Mouse (Mus musculus) adrenal gland, adult 18-20 months (tissue): Measurements from ENCODE around the gene Gpbp1. TPM values are rescaled to one million over a fixed set of nuclear protein-coding genes. Genes with fewer than 3 reads are reported as not detected.
A peak's percentile ranks its signal among the peaks of the same experiment; 100 is the strongest.

Source experiments
- DNase-seq, 2 experiments: peaks; one replicate each; pipeline ENCODE4 v3.0.0; 2021 to 2022; ENCODE audit warnings: low spot score in 2 of 2
- long read RNA-seq, 2 experiments: library from polyadenylated mRNA; stranded (forward); transcript quantifications; one replicate each; pipeline ENCODE4 v2.0.0; 2021
- total RNA-seq, 2 experiments: library from RNA; stranded (reverse); gene quantifications; 1 replicate in 1 of 2; 2 replicates in 1 of 2; pipeline ENCODE4 v1.2.3; 2021

Gene Gpbp1
- 10 to 100 TPM; 93.7 to 98.4 TPM for total RNA-seq
- long read RNA-seq, experiment 1, transcript Gpbp1-202 (12 exons, 3,299 nt) = major isoform, 48 of 95 reads
- long read RNA-seq, experiment 1, transcript Gpbp1-201 (13 exons, 3,694 nt) = minor isoform, 33 of 95 reads
- long read RNA-seq, experiment 1, partial matches to known transcripts = 2 of 95 reads
- long read RNA-seq, experiment 1, other reads (novel, unspliced or antisense) = 12 of 95 reads
- long read RNA-seq, experiment 2, transcript Gpbp1-201 (13 exons, 3,694 nt) = minor isoform, 47 of 169 reads
- long read RNA-seq, experiment 2, transcript Gpbp1-202 (12 exons, 3,299 nt) = major isoform, 99 of 169 reads
- long read RNA-seq, experiment 2, partial matches to known transcripts = 10 of 169 reads
- long read RNA-seq, experiment 2, other reads (novel, unspliced or antisense) = 13 of 169 reads

DNA sequence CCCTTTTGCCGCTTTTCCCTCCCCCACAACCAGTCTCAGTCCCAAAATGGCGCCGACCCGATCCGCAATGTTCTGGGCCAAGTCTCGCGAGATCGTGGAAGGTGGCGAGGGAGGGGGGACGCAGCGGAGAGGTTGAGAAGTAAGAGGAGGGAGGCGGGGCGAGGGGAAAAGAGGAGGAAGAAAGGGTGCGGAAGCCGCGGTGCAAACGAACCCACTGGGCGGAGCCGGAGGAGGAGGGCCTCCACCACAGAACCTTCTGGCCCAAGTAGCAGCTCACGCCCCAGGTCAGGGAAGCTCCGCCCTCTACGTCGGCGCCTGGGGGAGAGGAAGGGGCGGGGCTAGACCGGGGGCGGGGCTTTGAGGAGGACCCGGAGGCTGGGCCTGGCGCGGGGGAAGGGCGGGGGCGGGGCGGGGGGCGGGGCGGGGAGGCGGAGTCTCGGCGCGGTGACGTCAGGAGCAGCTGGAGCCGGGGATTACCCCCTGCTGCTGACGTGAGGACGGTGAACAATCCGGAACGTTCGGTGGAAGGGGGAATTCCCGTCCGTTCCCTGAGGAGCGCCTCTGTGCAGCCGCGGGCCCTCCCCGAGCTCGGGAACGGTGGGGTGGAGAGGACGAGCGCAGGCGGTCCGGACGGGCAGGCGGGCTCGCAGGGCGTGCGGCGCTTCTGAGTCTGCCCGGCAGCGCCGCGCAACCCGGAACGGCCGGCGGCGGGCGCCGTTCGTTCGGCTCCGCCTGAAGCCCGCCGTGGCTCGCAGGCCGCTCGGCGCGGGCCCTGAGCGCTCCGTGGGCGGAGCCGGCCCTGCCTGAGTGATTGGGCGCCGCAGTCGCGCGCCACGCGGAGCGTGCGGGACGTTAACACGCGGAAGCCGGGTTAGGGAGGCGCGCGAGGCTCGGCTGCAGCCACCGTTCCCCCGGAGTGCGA is at the start of gene Gpbp1:
TSS of gene Gpbp1 (minus strand) at position 310 of the 922 bp plus-strand sequence.
- DNase-seq = peak; percentile 99

DNA sequence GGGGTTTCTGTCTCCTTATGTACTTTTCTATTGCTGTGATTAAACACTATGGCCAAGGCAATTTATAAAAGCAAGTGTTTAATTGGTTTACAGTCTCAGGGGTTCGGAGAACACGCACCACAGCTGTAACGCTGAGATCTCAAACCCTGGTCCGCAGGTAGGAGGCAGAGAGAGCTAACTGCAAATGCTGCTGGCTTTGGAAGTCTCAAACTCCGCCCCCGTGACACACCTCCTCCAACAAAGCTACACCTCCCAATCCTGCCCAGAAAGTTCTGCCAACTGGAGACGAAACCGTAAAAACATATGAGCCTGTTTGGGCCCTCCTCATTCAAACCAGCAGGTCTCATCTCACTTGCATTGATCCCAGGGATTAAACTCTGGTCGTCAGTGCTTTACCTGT is 47.8 kb upstream of the Gpbp1 start:
- no peak for DNase-seq

DNA sequence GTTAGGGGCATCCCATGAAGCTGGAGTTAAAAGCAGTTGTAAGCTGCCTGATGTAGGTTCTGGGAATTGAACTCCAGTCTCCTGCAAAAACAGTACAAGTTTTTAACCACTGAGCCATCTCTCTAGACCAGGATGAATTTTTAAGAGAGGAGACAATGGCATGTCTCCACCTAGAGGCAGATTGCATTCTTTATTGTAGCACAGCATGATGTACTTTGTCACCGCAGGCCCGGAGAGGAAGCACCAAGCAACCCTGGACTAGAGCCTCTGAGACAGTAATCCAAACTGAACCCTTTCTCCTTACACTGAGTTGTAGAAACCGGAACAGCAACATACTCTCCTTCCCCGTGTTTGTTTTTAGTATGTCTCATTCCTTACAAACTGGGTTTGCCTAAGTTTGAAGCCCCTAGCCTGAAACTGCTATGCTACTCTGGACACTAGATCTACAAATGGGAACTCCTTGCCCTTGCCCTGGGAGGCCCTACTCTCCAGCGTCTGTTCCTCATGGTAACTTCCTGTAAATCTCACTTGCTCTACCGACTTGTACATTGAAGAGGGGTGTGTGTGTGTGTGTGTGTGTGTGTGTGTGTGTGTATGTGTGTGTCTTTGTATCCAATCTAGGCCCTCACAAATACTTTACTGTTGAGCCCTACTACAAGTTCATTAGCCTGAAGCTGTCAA is 46.4 kb upstream of the Gpbp1 start:
- no peak for DNase-seq

DNA sequence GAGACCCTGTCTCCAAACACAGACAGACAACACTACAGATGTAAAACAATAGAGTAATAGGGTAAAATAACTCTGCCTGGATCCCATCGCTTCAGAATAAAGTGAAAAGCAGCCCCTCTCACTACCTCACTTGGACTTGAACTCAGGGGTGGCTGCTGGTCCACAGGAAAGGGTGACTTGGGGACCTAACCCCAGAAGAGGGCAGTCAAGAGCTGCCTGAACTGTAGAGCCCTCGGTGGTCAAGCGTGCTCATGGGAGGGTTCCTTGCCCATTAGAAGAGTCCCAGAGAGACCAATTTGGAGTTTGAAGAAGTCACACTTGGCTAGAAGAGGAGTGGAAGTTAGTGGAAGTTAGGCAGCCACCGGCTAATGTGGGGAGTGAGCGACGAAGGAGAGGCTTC is 44.2 kb upstream of the Gpbp1 start:
- no peak for DNase-seq

DNA sequence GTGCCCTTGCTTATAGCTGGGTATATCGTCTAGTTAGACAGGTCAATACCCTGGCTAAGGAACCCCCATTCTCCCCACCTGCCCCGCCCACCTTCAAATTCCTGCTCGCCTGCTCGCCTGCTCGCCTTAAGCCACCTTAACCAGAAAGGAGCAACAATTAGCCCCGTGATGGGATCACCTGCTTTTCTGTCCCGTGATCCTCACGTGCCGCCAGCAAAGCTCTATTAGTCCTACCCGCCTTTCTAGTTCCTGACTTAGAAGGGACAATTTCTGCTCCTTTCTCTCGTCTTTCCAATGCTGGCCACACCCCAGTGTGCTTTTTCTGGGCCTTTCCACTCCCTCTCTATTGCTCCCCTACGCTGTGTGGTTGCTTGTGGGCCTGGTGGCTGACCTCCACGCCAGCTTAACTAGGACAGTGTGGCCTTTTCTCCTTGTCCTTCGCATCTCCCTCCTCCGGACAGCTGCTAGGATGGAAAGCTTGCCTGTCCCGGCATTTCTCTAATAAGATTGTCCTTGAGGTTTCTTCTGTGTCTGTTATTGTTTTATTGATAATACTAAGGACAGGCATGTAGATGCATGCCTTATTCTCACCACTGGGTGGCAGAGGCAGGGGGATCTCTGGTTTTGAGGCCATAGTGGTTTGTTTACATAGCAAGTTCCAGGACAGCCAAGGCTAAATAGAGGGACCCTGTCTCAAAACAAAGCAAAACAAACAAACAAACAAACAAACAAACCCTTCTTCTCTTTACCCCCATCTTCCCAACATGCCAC is 42.5 kb upstream of the Gpbp1 start:
- no peak for DNase-seq

DNA sequence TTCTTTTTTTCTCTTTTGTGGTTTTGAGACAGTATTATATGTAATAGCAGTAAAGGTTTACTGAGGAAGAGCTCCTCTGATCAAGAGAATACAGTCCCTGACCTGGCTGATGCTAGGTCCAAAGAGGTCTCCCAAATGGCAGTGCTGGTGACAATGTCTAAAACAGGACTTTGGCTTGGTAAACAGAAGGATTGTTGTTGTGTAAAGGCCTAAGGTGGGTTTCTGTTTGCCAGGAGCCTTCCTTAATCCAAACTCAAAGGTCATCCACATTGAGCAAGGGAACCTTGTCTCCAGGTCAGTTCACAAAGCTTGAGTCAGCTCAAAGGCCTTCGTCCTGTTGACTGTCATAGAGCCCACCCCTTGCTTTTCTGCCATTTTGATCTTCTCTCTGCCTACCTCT is 41.8 kb upstream of the Gpbp1 start:
- no peak for DNase-seq

DNA sequence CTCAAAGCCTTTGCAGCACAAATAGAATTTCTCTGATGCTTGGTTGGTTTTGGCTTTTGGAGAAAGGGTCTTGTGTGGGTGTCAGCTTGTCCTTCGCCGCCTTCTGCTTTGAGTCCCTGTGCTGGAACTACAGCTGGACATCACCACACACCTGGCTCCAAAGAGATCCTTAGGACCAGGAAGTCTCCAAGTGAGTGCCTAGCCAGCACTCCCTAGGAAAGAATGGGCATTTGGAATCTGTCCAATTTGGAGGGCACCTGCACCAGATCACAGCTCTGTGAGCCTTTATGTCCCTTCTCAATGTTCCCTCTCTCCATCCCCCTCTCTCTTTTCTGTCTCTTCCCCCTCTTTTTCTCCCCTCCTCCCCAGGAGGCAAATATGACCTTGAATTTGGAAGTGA is 34.4 kb upstream of the Gpbp1 start:
- no peak for DNase-seq

DNA sequence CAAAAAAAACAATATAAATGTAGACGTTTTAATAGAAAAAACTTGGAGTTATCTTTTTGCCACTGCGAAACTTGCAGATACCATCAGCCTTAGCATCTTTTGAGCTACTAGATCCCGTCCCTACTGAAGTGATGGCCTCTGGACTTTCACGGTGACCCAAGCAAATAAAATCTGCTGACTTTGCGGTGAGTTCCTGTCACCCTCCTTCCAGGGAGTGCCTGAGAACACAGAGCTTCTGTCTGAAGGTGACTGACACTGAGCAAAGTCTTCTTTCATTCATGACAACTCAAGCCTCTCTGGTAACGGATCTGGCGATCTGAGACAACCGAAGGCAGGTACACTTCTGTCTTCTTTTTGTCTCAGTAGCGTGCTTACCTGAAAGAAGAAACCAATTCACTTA is 32.4 kb upstream of the Gpbp1 start:
- no peak for DNase-seq

DNA sequence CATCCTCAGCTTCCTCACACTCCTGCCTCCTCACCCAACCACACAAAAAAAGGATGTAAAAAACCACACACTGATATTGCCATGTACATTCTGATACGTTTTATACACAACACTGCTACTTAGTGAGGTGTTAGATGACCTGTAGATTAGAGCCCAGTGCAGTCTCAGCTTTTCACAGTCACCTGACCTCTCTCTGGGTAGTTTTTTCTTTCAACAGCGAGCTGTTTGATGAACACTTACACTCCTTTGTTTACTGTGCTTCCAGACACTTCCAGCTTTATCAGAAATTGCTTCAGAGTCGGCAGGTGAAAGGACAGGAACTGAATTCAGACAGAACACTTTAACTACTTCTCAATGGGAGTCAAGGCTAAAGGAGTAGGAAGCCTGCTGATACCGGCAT is 30.5 kb upstream of the Gpbp1 start:
- DNase-seq = no peak

DNA sequence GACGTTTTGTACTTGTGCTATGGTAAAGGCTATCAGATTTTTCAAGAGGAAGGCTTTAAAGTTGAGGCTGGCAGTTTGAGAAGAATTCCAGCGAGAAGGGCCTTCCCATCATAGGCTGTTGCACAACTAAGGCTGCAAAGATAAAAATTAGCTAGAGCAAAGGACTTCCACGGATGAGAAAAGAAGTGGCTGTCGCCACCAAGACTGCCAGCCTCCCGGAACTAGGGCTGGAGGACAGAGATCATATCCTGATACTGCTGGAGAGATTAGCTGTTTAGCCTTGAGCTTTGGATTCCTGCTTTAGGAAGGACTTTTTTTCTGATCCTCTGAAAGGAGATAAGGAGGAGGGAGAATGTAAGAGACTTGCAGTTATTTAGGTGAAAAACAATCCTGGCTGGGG is 28.4 kb upstream of the Gpbp1 start:
- no peak for DNase-seq

DNA sequence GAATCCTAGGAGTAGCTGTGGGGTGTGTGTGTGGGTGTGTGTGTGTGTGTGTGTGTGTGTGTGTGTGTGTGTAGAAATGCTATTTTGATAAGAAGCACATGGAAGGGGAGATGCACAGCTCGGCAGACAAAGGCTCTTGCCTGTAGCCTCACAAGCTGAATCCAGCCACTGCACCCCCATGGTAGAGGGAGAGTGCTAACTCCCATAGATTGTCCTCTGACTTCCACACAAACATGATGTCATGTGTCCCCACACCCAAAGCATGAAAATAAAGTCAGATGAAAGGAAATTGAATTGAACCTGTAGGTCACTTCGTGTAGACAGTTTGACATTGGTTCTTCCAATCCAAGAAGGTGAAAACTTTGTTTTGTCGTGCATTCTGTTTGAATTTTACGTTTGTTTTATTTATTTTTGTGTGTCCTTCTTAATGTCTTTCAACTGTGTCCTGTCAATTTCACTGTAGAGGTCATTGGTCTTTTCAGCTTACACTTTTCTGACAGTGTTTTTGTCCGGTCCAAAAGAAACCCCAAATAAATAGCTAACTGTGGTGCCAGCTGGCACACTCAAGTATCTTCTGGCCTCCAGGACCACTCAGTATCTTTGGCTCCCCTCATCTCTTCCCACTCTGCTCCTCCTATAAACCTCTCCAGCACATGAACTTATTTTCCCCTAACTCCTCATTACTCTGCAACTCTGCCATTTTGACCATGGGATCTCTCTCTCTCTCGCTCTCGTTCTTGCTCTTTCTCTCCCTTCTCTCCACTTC is 26.7 kb upstream of the Gpbp1 start:
- DNase-seq = no peak

DNA sequence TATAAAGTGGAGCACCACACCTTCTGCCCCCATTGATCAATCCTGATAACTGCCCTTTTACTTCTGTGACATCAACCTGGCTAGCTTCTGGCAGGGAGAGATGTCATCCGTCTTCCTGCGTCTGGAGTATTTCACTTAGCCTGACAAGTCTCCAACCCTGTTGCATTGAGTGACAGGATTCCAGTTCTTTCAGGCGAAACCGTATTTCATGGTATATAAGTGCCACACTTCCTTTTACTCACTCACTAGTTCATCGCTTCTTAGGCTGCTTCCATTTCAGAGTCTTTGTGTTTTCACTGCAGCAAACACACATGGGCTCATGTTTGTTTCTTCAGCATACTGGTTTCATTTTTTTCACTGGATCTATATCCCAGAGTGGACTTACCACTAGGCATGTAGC is 19.5 kb upstream of the Gpbp1 start:
- DNase-seq = no peak

DNA sequence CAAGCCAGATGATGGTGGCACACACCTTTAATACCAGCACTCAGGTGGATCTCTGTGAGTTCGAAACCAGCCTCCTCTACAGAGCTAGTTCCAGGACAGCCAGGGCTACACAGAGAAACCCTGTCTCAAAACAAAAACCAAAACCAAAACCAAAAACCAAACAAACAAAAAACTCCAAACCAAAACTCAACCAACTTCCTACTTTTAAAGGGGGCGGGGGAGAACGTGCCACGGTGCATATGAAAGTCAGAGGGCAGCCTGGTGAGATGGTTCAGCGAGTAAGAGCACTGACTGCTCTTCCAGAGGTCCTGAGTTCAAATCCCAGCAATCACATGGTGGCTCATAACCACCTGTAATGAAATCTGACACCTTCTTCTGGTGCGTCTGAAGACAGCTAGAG is 18.7 kb upstream of the Gpbp1 start:
- no peak for DNase-seq

DNA sequence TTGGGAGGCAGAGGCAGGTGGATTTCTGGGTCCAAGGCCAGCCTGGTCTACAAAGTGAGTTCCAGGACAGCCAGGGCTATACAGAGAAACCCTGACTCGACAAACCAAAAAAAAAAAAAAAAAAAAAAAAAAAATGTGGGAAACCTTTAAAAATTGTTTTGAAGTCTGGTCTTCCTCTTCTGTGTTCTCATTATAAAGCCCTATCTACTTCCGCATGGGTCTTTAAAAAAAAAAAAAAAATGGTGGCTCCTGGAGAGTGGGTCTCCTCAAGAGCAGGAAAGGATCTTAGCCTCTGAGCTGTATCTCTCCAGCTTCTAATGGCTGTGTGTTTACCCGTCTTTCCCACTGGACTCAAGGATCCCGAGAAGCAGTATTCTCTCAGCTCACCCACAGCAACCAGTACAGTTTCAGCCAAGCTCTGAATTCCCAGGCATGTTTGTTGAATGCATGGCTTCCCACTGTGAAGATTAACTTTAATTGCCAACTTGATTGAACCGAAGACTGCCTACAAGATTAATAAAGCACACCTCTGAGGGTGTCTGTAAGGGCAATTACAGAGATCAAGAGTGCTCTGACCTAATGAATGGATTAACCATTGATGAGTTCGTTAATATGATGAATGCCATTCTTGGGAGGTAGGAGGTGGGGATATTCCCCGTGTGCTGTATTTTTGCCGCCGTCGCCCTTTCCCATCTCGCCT is 4.6 kb upstream of the Gpbp1 start:
- peak in 1 of 2 experiments; percentile 7 for DNase-seq

DNA sequence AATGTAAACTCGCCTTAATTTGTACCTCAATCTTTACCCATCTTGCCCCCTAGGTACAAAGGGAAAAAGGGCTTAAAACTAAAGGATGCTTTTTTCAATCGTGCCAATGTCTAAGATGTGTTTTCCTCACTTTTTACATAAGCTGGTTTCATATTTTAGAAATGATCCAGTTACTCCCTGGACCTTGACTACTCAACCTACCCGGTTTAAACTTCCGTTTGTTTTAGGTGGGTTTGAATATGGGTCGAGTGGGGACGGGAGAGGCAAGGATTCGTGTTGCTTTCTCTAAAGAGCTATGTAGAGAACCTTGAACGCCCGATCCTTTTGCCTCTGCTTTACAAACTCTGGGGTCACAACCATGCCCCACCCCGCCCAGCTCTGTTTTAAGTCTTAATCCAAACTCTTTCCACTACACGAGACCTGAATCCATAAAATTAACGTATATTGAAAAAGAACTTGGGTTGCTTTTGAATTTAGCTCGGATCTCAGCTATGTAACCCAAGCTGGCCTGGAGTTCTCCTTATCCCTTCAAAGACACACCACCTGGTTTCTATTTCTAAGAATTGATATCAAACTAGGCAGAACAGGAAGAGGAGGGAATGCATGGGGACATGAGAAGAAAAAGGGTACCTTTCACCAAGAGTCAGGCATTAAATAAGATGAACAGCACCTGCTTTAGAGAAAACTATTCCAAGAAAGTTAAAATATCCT is 1.3 kb upstream of the Gpbp1 start:
- no peak for DNase-seq

DNA sequence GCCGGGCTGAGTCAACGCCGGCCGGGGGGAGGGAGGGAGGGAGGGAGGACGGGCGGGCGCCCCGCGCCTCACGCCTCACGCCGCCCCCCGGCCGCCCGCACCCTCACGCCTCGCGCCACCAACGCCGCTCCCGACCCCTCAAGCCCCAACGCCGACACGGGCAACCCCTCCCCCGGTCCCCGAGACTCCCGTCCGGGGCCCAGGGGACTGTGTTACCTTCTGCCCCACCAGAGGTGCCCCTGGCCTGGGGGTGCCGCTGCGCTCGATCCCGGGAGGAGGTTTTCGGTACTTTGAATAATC is 459 bp downstream of the Gpbp1 start:
- DNase-seq = no peak

DNA sequence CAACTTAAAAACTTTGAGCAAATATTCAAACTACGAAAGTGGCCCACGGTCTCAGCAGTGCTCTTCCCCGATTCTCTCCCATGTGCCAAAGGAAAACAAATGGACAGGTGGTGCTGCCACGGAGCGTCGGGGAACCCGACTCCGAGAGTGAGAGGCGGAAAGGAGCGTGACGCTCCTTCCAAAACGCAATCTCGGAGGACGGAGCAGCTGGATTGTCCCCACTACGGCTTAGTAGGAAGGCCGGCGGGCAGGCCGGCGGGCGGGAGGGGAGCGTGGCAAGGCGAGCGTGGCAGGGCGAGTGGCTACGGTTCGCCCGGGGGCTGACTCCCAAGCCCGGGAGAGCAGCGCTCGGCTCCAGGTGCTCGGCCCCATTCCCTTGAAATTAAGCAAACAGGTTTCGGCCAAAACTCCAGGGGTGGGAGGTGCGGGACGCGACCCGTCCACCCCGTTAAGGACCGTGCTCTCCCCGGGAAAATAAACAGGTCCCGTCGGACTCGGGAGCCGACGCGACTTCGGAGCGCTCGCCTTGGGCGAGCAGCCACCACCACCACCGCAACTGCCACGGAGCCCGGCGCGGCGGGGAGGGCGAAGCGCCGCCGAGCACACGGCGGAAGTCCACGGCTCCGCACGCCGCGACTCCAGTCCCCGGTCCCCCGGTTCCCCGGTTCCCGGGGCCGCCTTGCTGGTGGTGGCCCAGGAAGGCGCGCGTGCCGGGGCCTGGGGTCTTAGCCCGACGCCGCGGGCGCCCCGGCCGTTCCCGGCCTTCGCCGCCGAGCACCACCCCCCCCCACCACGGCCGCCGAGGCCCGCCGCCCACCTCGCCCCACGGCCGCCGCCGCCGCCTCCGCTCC is 1.0 kb downstream of the Gpbp1 start:
- peak; percentile 51 to 54 for DNase-seq

DNA sequence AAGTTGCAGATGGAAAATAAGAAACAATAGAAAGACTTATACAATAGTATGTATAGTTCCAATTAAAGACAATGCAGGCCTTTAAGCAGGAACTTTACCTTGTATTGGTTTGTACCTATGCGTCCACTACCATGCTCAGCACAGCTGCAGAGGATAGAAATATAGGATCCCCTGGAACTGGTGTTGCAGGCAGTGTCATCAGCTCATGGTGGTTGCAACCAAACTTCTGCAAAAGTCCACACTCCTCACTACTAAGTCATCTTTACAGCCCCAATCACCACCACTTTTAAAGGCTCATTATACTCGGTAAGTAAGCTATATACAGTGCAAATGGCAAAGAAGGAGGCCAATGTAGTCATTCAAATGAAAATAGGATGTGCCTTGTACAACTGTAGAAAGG is 12.2 kb downstream of the Gpbp1 start:
- DNase-seq = no peak
